Mouse (Mus musculus) midbrain, embryonic 16.5 days (tissue): ENCODE measurements around the gene Mvb12a. TPM values are rescaled to one million over a fixed set of nuclear protein-coding genes. Genes with fewer than 3 reads are reported as not detected.

Experiments used
- polyA plus RNA-seq: library from polyadenylated mRNA; unstranded; fragments of >200 nt; fragmentation: Nextera tagmentation; extraction: Ambion mirVana; gene quantifications from 2 replicates; pipeline ENCODE4 v1.2.1, GENCODE M21; 2015

Mvb12a gene
- polyA plus RNA-seq, 1 experiment from 2014 or later = 60.3 TPM

Other genes with a start within 250 kb of the Mvb12a start
- gene Use1, start 176.1 kb upstream of the Mvb12a start, polyA plus RNA-seq = 117 and 123 TPM in 2 replicates
- gene Ocel1, start 171.6 kb upstream of the Mvb12a start, polyA plus RNA-seq = 5.1 and 5.3 TPM in 2 replicates
- gene Nr2f6, start 161.0 kb upstream of the Mvb12a start, polyA plus RNA-seq = 19.8 and 20.1 TPM in 2 replicates
- 7.4 and 8.1 TPM in 2 replicates for gene Ushbp1, start 147.1 kb upstream of the Mvb12a start, polyA plus RNA-seq
- 89.8 and 91.0 TPM in 2 replicates for gene Babam1, start 146.1 kb upstream of the Mvb12a start, polyA plus RNA-seq
- 4.0 and 5.1 TPM in 2 replicates for gene Ankle1, start 136.9 kb upstream of the Mvb12a start, polyA plus RNA-seq
- gene Abhd8, start 79.3 kb upstream of the Mvb12a start, polyA plus RNA-seq = 176 TPM in 2 replicates
- 182 and 191 TPM in 2 replicates for gene Mrpl34, start 78.0 kb upstream of the Mvb12a start, polyA plus RNA-seq
- gene Dda1, start 73.7 kb upstream of the Mvb12a start, polyA plus RNA-seq = 224 and 231 TPM in 2 replicates
- 4.0 and 5.9 TPM in 2 replicates for gene Ano8, start 57.0 kb upstream of the Mvb12a start, polyA plus RNA-seq
- gene Gtpbp3, start 54.8 kb upstream of the Mvb12a start, polyA plus RNA-seq = 11.8 and 12.5 TPM in 2 replicates
- gene Plvap, start 31.2 kb upstream of the Mvb12a start, polyA plus RNA-seq = 5.7 and 6.5 TPM in 2 replicates
- 0.11 TPM in 1 of 2 replicates, not detected in the other for gene Ccdc194, start 17.2 kb upstream of the Mvb12a start, polyA plus RNA-seq
- gene Bst2, start 5.5 kb upstream of the Mvb12a start, polyA plus RNA-seq = 6.8 and 7.9 TPM in 2 replicates
- 0.17 TPM in 1 of 2 replicates, not detected in the other for gene Tmem221, start 15.9 kb downstream of the Mvb12a start, polyA plus RNA-seq
- gene Nxnl1, start 23.7 kb downstream of the Mvb12a start, polyA plus RNA-seq = not detected in 2 replicates
- gene Slc27a1, start 26.0 kb downstream of the Mvb12a start, polyA plus RNA-seq = 71.4 and 79.2 TPM in 2 replicates
- gene Pgls, start 49.3 kb downstream of the Mvb12a start, polyA plus RNA-seq = 219 and 237 TPM in 2 replicates
- 6.4 and 7.9 TPM in 2 replicates for gene Fam129c, start 54.7 kb downstream of the Mvb12a start, polyA plus RNA-seq
- gene Colgalt1, start 68.1 kb downstream of the Mvb12a start, polyA plus RNA-seq = 68.8 and 70.8 TPM in 2 replicates
- 23.5 and 29.0 TPM in 2 replicates for gene Unc13a, start 128.8 kb downstream of the Mvb12a start, polyA plus RNA-seq
- gene Jak3, start 133.4 kb downstream of the Mvb12a start, polyA plus RNA-seq = 4.7 and 5.4 TPM in 2 replicates
- 1.4 TPM in 1 of 2 replicates, not detected in the other for gene Insl3, start 146.3 kb downstream of the Mvb12a start, polyA plus RNA-seq
- 0.20 and 0.50 TPM in 2 replicates for gene B3gnt3, start 158.9 kb downstream of the Mvb12a start, polyA plus RNA-seq
- 88.4 and 107 TPM in 2 replicates for gene Fcho1, start 182.8 kb downstream of the Mvb12a start, polyA plus RNA-seq